ENCODE assay signal across 20 mouse cellular contexts in genomic region chr1:118922189-118922588, GRCm38 (mm10).
A peak's percentile ranks its signal among the peaks of the same experiment; 100 is the strongest.
DNase-seq lines count a peak whose midpoint lies in the region; ATAC-seq lines count a peak whose summit lies in the region.
"Had no signal": no experiment of that assay in that cellular context is flagged by ENCODE, and none has a peak within 500 bp of the region (broad histone marks: within the 10 kb centered on the region; RNA-seq: fewer than 3 reads in every experiment).

No protein-coding gene starts in this region.

- no peaks in the 10 kb centered on the region for H3K9me3 ChIP-seq in heart, embryonic 11.5 days (replicated peaks; ENCODE audit: control insufficient read depth, low read length)
- H3K9me3 ChIP-seq: heart, embryonic 10.5 days; heart, embryonic 15.5 days; hindbrain, embryonic 13.5 days had no signal

- H3K36me3 ChIP-seq in heart, embryonic 11.5 days (ENCODE audit: control insufficient read depth, insufficient read depth, low read length), result no peaks in the 10 kb centered on the region
- H3K36me3 ChIP-seq: G1E; heart, embryonic 10.5 days; heart, embryonic 15.5 days; hindbrain, embryonic 13.5 days had no signal

- no peak for ATAC-seq in heart, embryonic 11.5 days (replicated peaks; ENCODE audit: insufficient number of reproducible peaks, low FRiP score, low TSS enrichment)
- ATAC-seq: CD4-positive, CD25-positive, alpha-beta regulatory T cell, adult 4 months; forebrain, embryonic 14.5 days; hindbrain, postnatal 0 days had no signal

- 88% methylated on average over 6 of the region's 6 CpGs for WGBS in heart, embryonic 11.5 days (ENCODE audit: insufficient replicate concordance)

- peak; percentile 31 for DNase-seq in cerebellum, adult 11-12 months
- DNase-seq in cerebellum, postnatal 4 days (ENCODE audit: low spot score in 2 of 2), result no peak
- DNase-seq in cerebellum, postnatal 25 days, result peak; percentile 20 to 50
- DNase-seq in cerebellum, adult 11 months, result no peak
- DNase-seq in heart, adult 11 months, result peak; percentile 87
- peak; percentile 47 for DNase-seq in brain, adult 2 months (ENCODE audit: low read depth, low spot score)
- DNase-seq: adrenal gland, adult 8-10 months; adrenal gland, postnatal 36 days; B cell, adult 2 months; gastrocnemius, postnatal 36 days; heart, adult 18-20 months; heart, postnatal 14 days had no signal

- no peak overlapping the region for H3K27ac ChIP-seq in heart, embryonic 11.5 days (ENCODE audit: low read depth, low read length)
- H3K27ac ChIP-seq: heart, embryonic 10.5 days; heart, embryonic 15.5 days; hindbrain, embryonic 13.5 days; hindbrain, postnatal 0 days had no signal

- H3K27me3 ChIP-seq in heart, embryonic 11.5 days (ENCODE audit: control insufficient read depth, insufficient read depth, low read length), result no peaks in the 10 kb centered on the region
- H3K27me3 ChIP-seq: heart, embryonic 15.5 days; hindbrain, embryonic 13.5 days had no signal

- H3K4me1 ChIP-seq in heart, embryonic 11.5 days (ENCODE audit: control insufficient read depth, insufficient read depth, low read length), result no peaks in the 10 kb centered on the region

- no peak overlapping the region for H3K4me3 ChIP-seq in heart, embryonic 11.5 days (ENCODE audit: low read depth, low read length)
- H3K4me3 ChIP-seq: heart, embryonic 10.5 days; heart, embryonic 15.5 days; hindbrain, embryonic 13.5 days had no signal

- H3K4me2 ChIP-seq in heart, embryonic 11.5 days, result no peak overlapping the region
- H3K4me2 ChIP-seq: heart, embryonic 15.5 days; hindbrain, embryonic 13.5 days had no signal

- no peak overlapping the region for H3K9ac ChIP-seq in heart, embryonic 11.5 days (ENCODE audit: low read depth, low read length)
- H3K9ac ChIP-seq: heart, embryonic 15.5 days; hindbrain, embryonic 13.5 days had no signal

Comparison
In these comparisons a context has a peak if more than half of its experiments do, and no peak if none do; other contexts are left out.
1. DNase-seq: peak in cerebellum, adult 11-12 months (single experiment), cerebellum, postnatal 25 days (2 of 2), heart, adult 11 months (single experiment) and brain, adult 2 months (single experiment); none in cerebellum, postnatal 4 days (0 of 2) and cerebellum, adult 11 months (single experiment).